Mouse (Mus musculus) activated CD4-positive, CD25-positive, alpha-beta regulatory T cell, adult 4 months (primary cell): Measurements from ENCODE around the gene Itgam. TPM values are rescaled to one million over a fixed set of nuclear protein-coding genes. Genes with fewer than 3 reads are reported as not detected.

Experiments
- ATAC-seq: one replicate; pipeline ENCODE4 v1.8.0; 2017
- polyA plus RNA-seq, 2 experiments: library from polyadenylated mRNA; unstranded; fragments of 100-300 nt; shearing (Covaris generic); gene quantifications; one replicate each; pipeline ENCODE4 v1.2.1; 2017

Itgam gene
- polyA plus RNA-seq, 2 experiments from 2014 or later, result 0.66 to 0.94 TPM

DNA sequence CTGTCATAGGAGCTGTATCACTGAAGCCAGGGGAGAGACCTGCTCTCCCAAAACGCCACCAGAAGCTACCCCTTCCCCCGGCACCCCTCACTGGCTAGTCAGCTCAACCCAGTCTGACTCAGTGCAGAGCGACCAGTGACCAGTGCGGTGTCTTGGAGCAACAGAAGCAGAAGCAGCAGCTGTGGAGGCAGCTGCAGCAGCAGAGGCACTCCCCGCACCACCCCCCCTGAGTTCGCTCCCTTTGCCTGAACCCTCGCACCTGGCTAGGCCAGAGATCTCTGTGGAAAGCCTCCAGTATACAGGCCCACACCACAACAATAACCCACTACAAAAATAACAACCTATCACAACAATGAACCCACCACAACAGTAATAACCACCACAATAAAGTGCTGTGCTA is 3.9 kb upstream of the Itgam start:
- ATAC-seq, result no peak

DNA sequence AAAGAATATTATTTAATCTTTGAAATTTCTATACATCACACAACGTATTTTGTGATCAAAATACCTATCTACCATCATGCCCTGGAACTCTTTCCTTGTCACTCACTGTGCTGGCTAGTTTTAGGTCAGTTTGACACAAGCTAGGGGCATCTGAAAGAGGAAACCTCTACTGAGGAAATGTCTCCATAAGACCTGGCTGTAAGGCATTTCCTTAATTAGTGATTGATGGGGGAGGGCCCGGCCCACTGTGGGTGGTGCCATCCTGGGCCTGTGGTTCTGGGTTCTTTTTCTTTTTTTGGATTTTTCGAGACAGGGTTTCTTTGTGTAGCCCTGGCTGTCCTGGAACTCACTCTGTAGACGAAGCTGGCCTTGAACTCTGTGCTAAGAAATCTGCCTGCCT is 3.3 kb upstream of the Itgam start:
- ATAC-seq, result no peak

DNA sequence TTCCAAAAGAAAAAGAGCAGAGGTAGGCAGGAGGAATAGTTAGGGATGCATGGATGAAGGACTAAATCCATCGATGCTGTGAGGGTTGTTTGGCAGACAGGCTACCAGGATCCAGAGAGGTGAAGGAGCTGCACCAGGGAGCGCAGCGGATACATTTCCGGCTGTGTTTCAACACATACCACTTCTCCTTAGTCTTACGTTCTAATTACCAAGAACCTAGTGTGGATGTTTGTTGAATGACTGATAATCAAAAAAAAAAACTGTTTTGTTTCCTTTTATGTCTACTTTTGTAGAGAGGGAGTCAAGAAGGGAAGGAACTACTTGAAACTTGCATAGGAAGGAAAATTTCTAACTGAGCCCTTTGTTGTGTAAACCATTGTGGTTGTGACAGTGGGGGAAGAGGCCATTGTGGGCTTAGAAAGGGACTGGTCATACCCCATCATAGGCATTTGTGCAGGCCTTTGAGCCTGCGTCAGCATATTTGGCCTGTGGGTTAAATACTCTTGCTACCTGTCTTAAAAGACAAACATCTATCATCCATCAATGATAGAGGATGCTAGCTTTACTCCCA is 856 bp downstream of the Itgam start:
- no peak for ATAC-seq

DNA sequence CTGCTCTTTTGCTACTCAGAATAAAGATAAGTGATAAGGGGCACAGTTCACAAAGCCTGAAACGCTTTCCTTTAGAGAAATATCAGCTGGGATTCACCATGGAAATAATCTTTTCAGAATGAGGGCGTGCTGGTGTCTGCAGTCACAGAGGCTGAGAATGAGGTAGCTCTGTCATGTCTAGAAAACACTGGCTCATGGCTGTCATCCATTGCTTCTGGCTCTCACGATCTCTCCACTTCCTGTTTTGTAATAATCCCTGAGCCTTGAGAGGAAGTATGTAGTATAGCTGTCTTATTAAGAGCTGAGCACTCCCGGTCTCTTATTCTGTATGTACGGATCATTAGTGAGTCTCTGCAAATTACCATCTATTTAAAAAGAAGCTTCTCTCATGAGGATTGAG is 3.1 kb downstream of the Itgam start:
- ATAC-seq, result peak; percentile 49

DNA sequence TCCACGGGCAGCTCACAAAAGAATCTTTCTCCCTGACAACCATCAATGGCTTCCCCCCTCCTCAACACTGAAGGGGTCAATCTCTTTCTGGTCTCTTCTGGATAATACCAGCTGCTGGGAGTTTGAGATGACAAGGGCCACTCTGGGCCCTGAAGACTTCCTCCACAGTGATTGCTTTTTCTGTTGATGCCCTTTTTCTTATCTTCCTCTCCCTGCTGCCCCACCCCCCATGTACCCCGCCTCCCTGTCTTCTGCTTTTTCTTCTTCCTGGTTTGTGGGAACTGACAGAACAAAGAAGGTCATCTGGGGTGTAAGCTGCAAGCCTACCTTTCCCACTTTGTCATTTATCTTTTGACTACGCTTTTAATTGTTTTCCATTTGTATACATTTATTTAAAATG is 5.4 kb downstream of the Itgam start:
- ATAC-seq, result no peak

DNA sequence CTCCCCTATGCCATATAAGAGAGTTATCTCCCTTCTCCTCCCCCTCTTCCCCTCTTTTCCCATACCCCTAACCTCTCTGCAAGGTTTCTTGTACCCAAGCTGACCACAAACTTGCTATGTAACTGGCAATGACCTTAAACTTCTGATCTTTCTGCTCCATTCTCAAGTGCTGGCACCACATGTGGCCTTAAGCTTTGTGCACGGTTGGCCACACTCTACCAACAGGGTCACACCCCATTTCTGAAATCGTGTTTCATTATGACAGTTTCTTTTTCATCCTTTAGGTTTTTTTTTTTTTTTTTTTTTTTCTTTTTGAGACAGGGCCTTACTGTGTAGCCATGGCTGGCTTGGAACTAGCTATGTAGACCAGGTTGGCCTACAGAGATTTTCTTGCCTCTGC is 7.4 kb downstream of the Itgam start:
- ATAC-seq, result no peak

DNA sequence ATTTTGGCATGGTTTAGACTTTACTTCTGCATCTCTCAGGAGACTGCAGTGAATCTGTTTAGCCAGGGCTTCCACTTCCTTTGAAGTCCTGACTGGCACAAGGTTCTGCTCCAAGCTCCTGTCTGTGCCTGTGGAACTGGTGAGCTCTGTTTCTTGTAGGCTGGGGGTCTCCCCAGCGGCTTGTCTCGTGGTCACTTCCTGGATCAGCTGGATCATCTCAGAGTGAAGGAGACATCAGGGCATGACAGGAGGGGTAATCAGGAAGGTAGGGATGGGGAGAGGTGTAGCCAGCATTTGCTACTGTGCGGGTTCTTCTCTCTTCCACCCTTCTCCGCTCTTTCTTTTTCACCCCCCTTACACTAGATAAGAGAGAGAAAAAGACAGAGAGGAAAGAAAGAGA is 9.4 kb downstream of the Itgam start:
- no peak for ATAC-seq

DNA sequence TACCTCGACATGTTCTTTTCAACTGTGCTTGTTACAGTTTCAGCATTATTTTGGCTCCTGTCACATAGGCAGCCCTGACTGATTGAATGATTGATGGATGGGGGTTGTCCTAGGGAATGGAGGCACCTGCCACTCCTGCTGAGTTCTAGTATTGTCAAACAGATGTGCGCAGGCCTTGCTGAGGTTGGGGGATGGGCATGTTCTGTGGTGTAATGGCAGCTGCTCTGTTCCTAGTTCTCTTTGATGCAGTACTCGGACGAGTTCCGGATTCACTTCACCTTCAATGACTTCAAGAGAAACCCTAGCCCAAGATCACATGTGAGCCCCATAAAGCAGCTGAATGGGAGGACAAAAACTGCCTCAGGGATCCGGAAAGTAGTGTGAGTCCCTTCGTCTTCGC is 17.6 kb downstream of the Itgam start:
- no peak for ATAC-seq

DNA sequence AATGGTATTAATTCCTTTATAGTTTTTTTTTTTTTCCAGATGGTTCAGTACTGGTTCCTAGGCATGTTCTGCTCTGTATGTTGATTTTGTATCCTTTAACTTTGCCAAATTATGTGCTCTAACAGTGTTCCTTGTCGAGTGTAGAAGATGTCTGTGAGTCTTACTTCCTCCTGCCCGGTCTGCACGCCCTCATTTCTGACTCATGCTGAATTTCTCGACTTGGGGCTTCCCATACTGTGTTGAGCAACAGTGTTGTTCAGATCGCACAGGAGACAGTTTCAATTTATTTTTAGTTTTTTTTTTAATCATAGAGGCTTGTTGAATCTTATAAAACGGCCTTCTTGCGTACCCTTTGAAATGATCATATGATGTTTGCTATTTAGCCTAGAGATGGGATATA is 26.7 kb downstream of the Itgam start:
- ATAC-seq, result no peak

DNA sequence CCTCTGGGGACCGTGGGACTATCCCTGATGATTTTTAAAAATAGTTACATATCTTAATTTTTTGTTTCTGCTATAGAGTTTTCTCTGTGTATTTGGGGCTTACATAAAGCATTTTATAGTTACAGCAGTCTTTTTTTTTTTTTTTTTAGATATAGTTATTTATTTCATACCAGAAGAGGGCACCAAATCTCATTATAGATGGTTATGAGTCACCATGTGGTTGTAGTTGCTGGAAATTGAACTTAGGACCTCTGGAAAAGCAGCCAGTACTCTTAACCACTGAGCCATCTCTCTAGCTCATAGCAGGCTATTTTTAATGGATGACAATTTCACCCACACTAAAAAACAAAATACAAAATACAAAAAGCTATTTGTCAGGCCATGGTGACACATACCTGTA is 35.7 kb downstream of the Itgam start:
- no peak for ATAC-seq

DNA sequence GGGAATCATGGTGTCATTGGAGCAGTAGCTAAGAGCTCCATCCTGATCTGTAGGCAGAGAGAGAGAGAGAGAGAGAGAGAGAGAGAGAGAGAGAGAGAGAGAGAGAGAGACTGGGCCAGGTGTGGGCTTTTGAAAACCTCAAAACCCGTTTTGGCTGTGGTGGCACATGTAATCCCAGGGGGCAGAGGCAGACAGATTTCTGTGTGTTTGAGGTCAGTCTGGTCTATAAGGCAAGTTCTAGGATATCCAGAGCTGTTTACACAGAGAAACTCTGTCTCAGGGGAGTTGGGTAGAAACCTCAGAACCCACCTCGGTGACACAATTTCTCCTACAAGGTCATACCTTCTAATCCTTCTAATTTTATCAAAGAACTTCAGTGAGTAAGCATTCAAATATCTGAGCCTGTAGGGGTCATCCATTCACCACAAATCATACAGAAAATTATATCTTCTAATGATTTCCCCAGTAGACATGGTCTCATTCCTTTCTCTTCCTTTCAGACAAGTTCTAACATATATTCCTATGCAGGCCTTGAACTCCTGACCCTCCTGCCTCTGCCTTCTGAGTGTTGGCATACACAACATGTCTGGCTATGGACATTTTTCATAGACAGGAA is 38.4 kb downstream of the Itgam start:
- ATAC-seq, result no peak

DNA sequence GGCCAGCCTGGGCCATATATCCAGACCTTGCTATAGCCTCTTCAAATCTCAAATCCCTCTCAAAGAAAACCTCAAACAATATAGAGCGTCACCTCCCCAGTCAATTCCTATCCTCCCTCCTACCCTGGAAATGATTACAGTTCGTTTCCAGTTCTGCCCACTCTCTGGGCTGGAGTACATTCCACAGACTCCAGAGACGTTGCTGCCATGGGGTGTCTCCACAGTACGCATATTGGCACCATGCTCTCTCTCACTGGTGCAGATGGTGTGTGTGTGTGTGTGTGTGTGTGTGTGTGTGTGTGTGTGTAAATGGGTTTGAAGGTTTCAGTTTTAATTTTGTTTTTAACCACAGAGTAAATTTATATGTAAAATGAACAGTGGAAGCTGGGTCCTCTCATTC is 42.8 kb downstream of the Itgam start:
- ATAC-seq, result peak; percentile 61

DNA sequence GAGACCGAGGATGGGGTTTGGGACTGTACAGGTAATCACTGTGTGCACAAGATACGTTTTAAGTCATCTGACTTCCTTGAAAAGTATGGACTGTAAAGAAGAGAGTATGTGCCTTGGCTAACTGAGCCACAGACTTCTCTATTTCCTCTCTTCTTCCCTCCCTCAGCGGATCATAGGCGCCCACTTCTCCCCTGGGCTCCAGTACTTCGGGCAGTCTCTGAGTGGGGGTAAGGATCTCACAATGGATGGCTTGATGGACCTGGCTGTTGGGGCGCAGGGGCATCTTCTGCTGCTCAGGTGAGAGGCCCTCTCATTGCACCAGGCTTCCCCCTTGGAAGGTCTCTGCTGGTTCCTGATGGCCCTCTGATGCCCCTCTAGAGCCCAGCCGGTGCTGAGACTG is 45.0 kb downstream of the Itgam start:
- no peak for ATAC-seq

DNA sequence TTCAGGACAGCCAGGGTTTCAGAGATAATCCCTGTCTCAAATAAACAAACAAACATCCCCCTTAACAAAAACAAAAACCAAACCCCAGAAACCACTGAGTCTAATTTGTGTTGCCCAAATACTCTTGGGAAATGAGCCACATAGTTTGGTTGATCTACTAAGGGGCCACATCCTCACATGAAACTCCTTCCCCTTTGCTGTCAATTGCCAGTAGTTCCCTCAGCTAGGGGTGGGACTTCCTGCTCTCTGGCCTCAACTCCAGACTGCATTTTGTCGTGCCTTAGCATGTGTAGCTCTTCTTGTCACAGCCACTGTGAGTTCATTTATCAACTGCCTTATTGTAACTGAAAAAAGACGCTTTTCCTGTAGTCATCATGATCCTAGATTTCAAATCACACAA is 47.9 kb downstream of the Itgam start:
- ATAC-seq, result no peak

DNA sequence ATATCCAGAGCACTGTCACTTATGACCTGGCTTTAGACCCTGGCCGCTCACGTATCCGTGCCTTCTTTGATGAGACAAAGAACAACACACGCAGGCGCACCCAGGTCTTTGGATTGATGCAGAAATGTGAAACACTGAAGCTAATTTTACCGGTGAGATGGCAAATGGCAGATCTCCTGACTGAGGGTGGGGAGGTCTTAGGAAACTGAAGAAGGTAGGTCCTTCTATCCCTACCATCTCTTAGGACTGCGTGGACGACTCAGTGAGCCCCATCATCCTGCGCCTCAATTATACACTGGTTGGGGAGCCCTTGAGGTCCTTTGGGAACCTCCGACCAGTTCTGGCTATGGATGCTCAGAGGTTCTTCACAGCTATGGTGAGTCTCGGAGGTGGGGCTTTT is 49.7 kb downstream of the Itgam start:
- no peak for ATAC-seq

DNA sequence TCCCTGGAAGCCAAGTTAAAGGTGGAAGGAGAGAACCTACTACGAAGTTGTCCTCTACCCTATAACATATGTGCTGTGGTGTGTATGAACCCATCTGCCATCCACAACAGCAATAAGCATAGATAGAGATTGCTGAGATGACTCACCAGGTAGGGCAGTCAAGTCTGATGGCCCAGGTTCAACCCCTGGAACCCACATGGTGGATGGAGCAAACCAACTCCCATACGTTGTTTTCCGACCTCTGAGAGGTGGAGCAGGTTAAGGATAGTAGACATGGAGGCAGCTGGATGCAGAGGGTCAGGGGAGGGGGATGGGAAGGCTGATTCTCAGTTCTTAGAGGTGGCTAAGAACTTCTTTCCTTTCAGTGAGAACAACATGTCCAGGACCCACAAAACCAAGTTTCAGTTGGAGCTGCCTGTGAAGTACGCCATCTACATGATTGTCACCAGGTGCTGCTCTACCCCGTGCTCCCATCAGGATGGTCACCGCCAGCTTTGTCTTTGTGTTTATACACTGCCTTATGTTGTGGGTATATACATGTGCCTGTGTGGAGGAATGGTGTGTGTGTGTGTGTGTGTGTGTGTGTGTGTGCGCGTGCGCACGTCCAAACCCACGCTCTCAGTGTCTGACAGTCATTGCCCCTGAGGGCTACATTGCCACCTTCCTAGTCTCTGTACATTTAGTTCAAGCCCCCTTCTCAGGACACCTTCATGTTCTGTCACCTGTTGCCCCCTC is 52.1 kb downstream of the Itgam start:
- ATAC-seq, result no peak

DNA sequence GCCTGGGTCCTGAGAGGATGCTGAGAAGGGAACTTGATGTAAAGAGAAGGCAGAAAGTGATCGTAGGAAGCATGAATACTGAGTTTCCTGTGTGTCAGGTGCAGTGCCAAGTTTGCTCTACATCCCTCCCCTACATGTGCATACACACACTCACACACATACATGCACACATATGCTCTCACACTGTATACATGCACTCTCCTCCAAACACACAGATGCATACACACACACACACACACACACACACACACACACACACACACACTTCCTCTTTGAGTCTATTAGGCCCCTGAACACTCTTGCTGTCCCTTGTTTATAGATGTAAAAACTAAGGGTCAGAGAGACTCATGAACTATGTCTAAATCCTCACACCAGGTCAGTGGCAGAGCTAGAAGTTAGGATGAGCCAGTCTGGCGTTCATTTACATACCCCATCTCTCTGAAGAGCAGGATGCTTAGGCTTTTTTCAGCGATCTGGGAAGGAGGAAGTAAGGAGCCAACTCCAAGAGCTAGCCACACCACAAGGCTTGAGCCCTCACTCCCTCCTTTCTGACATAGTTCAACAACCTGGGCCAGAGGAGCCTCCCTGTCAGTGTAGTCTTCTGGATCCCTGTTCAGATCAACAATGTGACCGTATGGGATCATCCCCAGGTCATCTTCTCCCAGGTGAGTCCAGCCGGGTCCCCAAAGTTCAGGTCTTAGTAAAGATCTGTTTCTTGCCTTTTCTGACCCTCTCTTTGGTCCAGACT is 52.9 kb downstream of the Itgam start:
- no peak for ATAC-seq

DNA sequence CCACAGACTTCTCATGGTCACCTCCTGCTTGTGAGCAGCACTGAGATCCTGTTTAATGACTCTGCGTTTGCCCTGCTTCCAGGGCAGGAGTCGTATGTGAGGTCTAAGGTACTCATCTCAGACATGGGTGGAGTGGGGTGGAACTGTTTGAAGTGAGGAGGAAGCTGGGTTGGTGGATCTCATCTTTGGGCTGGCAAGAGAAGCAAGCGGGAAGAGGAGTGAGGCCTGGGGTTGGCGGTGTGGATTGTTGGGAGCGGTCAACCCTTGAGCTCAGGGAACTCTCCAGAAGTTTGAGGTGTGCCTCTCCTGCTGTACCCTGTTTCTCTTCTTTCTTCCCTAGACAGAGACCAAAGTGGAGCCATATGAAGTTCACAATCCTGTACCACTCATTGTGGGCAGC is 54.0 kb downstream of the Itgam start:
- ATAC-seq, result no peak

DNA sequence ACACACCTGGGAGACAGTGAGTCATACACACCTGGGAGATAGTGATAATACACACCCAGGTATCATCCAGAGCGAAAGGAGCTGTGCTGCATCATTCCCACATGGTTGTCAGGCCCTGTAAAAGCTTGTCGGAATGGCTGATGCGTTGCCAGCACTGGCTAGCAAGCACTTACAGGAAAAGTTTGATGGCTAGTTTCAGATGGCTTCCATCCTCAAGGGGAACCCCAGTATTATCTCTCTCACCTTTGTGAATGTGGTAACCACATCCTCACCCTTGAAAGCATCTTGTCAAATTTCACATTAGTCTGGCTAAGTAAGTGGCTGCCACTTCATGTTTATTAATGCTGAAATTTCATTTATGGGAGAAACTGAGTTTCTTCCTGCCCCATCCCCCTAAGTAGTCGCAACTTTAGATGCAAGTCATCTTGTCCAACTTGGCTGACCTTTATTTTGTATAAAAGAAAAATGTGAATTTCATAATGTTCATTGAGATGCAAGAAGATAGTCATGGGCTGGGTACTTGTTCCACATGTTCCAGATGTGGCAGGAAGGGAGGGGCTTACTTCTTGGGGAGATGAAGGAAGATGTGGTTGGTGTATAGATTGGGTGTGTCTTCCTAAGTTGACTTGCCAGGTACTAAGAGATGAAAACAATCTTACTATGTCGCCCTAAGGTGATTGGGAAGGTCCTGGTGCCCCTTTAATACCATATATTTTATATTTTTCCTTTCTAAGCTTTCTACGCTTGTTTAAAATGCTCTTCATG is 57.5 kb downstream of the Itgam start:
- ATAC-seq, result peak; percentile 88

DNA sequence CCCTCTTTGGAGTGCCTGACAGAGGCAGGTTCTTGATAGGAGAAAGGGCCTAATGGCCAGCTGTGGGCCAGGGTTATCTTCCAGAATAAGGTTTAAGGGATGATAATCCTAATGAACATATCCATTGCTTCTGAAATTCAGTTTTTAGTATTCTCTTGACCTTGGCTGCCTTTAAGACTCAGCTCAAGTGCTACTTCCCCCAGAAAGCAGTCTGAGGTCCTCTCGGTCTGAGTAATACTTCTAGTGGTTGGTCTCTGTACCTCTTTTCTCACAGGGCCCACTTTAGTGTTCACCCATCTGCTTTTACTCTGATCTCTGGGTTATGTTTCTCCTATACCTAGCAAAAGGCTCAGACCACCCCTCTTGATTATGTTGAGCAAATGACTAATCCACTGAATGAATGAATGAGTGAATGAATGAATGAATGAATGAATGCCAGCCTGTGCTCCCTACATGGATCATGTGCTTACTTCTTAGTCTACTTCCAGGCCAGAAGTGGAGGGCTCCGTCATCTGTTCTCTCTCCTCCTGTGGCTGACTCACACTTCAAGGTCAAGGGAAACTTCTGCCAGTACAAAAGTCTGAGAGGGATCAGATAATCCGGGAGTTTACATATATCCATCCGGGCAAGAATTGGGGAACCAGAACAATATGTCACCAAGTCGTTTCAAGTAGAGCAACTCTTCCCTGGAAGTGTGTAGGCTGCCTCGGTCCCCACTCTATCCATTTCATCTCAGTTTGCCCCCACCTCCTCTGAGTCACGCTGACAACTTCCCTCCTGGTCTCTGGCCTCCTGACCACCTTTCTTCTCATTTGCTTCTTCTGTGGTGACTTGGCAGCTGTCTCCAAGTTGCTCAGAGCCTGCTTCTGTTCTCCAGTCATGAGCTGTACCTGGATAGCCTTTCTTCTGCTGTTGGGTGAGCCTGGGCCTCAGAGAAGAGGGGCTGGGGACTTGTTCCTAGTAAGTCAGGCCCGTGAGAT is 66.6 kb downstream of the Itgam start, which contains the start of gene Itgax:
Gene Itgax, plus strand, starts transcription at position 807 of the 980 bp plus-strand sequence.
- no peak for ATAC-seq

DNA sequence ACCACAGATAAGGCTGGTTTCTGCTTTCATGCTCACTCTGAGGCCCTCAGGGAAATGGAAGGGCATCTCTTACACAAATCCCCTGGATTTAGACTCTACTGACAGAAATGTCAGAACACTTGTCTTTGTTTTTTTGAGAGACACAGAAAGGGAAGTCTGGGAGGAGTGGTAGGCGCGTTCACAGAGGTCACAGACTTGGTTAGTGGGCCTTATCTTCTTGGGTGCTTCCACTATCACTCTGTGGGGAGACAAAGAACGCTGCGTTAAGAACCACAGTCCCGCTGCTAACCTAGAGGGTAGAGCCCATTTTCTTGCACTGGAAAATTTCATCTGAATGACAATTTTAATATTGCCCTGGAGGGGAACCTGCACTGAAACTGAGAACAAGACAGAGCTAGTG is 69.7 kb downstream of the Itgam start:
- no peak for ATAC-seq

DNA sequence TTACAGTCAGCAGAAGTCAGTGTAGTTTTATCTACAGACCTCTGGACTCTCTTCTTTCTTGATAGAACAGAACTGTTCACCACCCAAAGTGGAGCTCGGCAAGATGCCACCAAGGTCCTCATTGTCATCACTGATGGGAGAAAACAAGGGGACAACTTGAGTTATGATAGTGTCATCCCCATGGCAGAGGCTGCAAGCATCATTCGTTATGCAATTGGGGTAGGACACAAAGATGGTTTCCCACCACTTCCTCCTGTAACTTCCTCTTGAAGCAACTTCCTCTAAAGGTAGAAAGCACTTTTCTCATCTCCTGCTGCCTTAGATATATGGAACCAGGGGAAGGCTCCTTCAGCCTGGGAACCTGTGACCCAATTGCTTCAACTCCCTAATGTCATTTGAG is 71.2 kb downstream of the Itgam start:
- peak; percentile 43 for ATAC-seq
